10 mouse cellular contexts compared by ENCODE assay signal in genomic region chr6:124746654-124747632, GRCm38 (mm10). TPM values are rescaled to one million over a fixed set of nuclear protein-coding genes. Genes with fewer than 3 reads are reported as not detected.
A peak's percentile ranks its signal among the peaks of the same experiment; 100 is the strongest.
DNase-seq lines count a peak whose midpoint lies in the region; ATAC-seq lines count a peak whose summit lies in the region.
"Had no signal": no experiment of that assay in that cellular context is flagged by ENCODE, and none has a peak within 500 bp of the region (broad histone marks: within the 10 kb centered on the region; RNA-seq: fewer than 3 reads in every experiment).

No protein-coding gene starts in this region.

- WGBS in heart, embryonic 14.5 days: 87% methylated on average over 7 of the region's 7 CpGs
- 89% methylated on average over 7 of the region's 7 CpGs for WGBS in hindbrain, embryonic 13.5 days
- WGBS in midbrain, embryonic 13.5 days: 90% methylated on average over 7 of the region's 7 CpGs

- no peak for ATAC-seq in heart, embryonic 14.5 days (ENCODE audit: insufficient number of reproducible peaks, insufficient read depth, low FRiP score, low read depth)
- ATAC-seq in hindbrain, embryonic 13.5 days (ENCODE audit: low FRiP score): no peak
- ATAC-seq in midbrain, embryonic 13.5 days: peak; percentile 3; the same call in 1 of the 2 replicates

- H3K9ac ChIP-seq in heart, embryonic 14.5 days (ENCODE audit: low read length): peak overlapping the region; percentile 93
- H3K9ac ChIP-seq in hindbrain, embryonic 13.5 days: peak overlapping the region; percentile 82
- peak overlapping the region; percentile 80; the same call in 1 of the 2 replicates for H3K9ac ChIP-seq in midbrain, embryonic 13.5 days (replicated peaks)

- H3K9me3 ChIP-seq in heart, embryonic 14.5 days (ENCODE audit: control insufficient read depth, low read length): no peaks in the 10 kb centered on the region
- no peaks in the 10 kb centered on the region for H3K9me3 ChIP-seq in hindbrain, embryonic 13.5 days
- H3K9me3 ChIP-seq in midbrain, embryonic 13.5 days: no peaks in the 10 kb centered on the region

- peak overlapping the region; percentile 98 for H3K4me2 ChIP-seq in heart, embryonic 14.5 days (ENCODE audit: low read length)
- peak overlapping the region; percentile 91 for H3K4me2 ChIP-seq in hindbrain, embryonic 13.5 days
- H3K4me2 ChIP-seq in midbrain, embryonic 13.5 days (replicated peaks): peak overlapping the region; percentile 97

- DNase-seq in heart, postnatal 25 days (ENCODE audit: low spot score): no peak
- peak; percentile 67 for DNase-seq in cerebellum, adult 9-11 months
- no peak for DNase-seq in yolk sac, embryonic 10.5 days (ENCODE audit: low spot score)
- DNase-seq in layer of hippocampus, postnatal 36 days: no peak
- DNase-seq in ovary, postnatal 10 days (ENCODE audit: low spot score): no peak

- no peak overlapping the region for H3K27ac ChIP-seq in heart, embryonic 14.5 days (replicated peaks in 1 of 2; ENCODE audit: control insufficient read depth in 1 of 2, insufficient read depth in 1 of 2, low read depth in 2 of 2, low read length in 2 of 2)
- H3K27ac ChIP-seq in hindbrain, embryonic 13.5 days: peak overlapping the region; percentile 92
- H3K27ac ChIP-seq in midbrain, embryonic 13.5 days: peak overlapping the region; percentile 93

- H3K36me3 ChIP-seq in heart, embryonic 14.5 days (ENCODE audit: control insufficient read depth, insufficient read depth, low read length): peaks cover 70% of the 10 kb centered on the region
- peaks cover 67% of the 10 kb centered on the region for H3K36me3 ChIP-seq in hindbrain, embryonic 13.5 days
- H3K36me3 ChIP-seq in midbrain, embryonic 13.5 days: peaks cover 59% of the 10 kb centered on the region

- peaks cover 7 to 18% of the 10 kb centered on the region in 2 experiments; a peak in 3 of 4 replicates for H3K4me1 ChIP-seq in heart, embryonic 14.5 days (ENCODE audit: control insufficient read depth in 2 of 2, insufficient read depth in 2 of 2, low read length in 2 of 2)
- H3K4me1 ChIP-seq in hindbrain, embryonic 13.5 days (replicated peaks): peaks cover 27% of the 10 kb centered on the region
- peaks cover 24% of the 10 kb centered on the region for H3K4me1 ChIP-seq in midbrain, embryonic 13.5 days (replicated peaks)

- H3K27me3 ChIP-seq in heart, embryonic 14.5 days (ENCODE audit: control insufficient read depth, insufficient read depth, low read length): no peaks in the 10 kb centered on the region
- no peaks in the 10 kb centered on the region for H3K27me3 ChIP-seq in hindbrain, embryonic 13.5 days
- H3K27me3 ChIP-seq in midbrain, embryonic 13.5 days: no peaks in the 10 kb centered on the region

- intact Hi-C loops in heart, postnatal 25 days (cut with DNase I): no loop called here

- H3K4me3 ChIP-seq in heart, embryonic 14.5 days (ENCODE audit: control insufficient read depth in 1 of 2, insufficient read depth in 1 of 2, low read depth in 1 of 2, low read length in 2 of 2): peak overlapping the region in 1 of 2 experiments; percentile 58; a peak in 1 of 4 replicates
- 0 out of 2 replicates have a peak overlapping the region, but pooled peaks have one; percentile 46 for H3K4me3 ChIP-seq in hindbrain, embryonic 13.5 days
- peak overlapping the region; percentile 50 for H3K4me3 ChIP-seq in midbrain, embryonic 13.5 days (replicated peaks)

RNA-seq across cellular contexts. Expression of gene Grcc10, which starts 5.8 kb away (rescaled TPM):
- polyA plus RNA-seq in heart, embryonic 14.5 days (2014; fragmentation: Nextera tagmentation; extraction: Ambion mirVana): 449 and 503 TPM in 2 replicates
- total RNA-seq in heart, postnatal 25 days (2021): 100 to 1,000 TPM; 274 to 277 TPM
- polyA plus RNA-seq in hindbrain, embryonic 13.5 days (2015; fragmentation: Nextera tagmentation; extraction: Ambion mirVana): 670 and 677 TPM in 2 replicates
- 710 and 725 TPM in 2 replicates for polyA plus RNA-seq in midbrain, embryonic 13.5 days (2015; fragmentation: Nextera tagmentation; extraction: Ambion mirVana)
- total RNA-seq in layer of hippocampus, postnatal 36 days (2021): 100 to 1,000 TPM; 337 to 366 TPM

RNA-seq across cellular contexts. Expression of gene Ptpn6, which starts 8.4 kb away (rescaled TPM):
- 4.9 and 8.6 TPM in 2 replicates for polyA plus RNA-seq in heart, embryonic 14.5 days (2014; fragmentation: Nextera tagmentation; extraction: Ambion mirVana)
- 1 to 10 TPM; 4.7 TPM for total RNA-seq in heart, postnatal 25 days (2021)
- 5.0 and 5.9 TPM in 2 replicates for polyA plus RNA-seq in hindbrain, embryonic 13.5 days (2015; fragmentation: Nextera tagmentation; extraction: Ambion mirVana)
- 3.4 and 4.1 TPM in 2 replicates for polyA plus RNA-seq in midbrain, embryonic 13.5 days (2015; fragmentation: Nextera tagmentation; extraction: Ambion mirVana)
- total RNA-seq in layer of hippocampus, postnatal 36 days (2021): 1 to 10 TPM; 2.9 to 3.0 TPM

RNA-seq across cellular contexts. Expression of gene Gm45234, which starts 8.9 kb away (rescaled TPM):
- polyA plus RNA-seq in heart, embryonic 14.5 days (2014; fragmentation: Nextera tagmentation; extraction: Ambion mirVana): not detected in 2 replicates
- 1 to 10 TPM in 1 of 2 experiments, not detected in 1; 3.8 TPM for total RNA-seq in heart, postnatal 25 days (2021)
- polyA plus RNA-seq in hindbrain, embryonic 13.5 days (2015; fragmentation: Nextera tagmentation; extraction: Ambion mirVana): not detected in 2 replicates
- polyA plus RNA-seq in midbrain, embryonic 13.5 days (2015; fragmentation: Nextera tagmentation; extraction: Ambion mirVana): not detected in 2 replicates
- total RNA-seq in layer of hippocampus, postnatal 36 days (2021): not detected
- total RNA-seq: common myeloid progenitor, adult 5-6 weeks; layer of hippocampus, postnatal 10 days had no signal

RNA-seq across cellular contexts. Expression of gene Atn1, which starts 9.4 kb away (rescaled TPM):
- polyA plus RNA-seq in heart, embryonic 14.5 days (2014; fragmentation: Nextera tagmentation; extraction: Ambion mirVana): 6.2 and 9.3 TPM in 2 replicates
- total RNA-seq in heart, postnatal 25 days (2021): 10 to 100 TPM; 37.0 to 39.7 TPM
- 21.6 and 22.7 TPM in 2 replicates for polyA plus RNA-seq in hindbrain, embryonic 13.5 days (2015; fragmentation: Nextera tagmentation; extraction: Ambion mirVana)
- polyA plus RNA-seq in midbrain, embryonic 13.5 days (2015; fragmentation: Nextera tagmentation; extraction: Ambion mirVana): 21.5 and 25.4 TPM in 2 replicates
- total RNA-seq in layer of hippocampus, postnatal 36 days (2021): 100 to 1,000 TPM; 139 to 170 TPM

RNA-seq across cellular contexts. Expression of gene Eno2, which starts 22.5 kb away (rescaled TPM):
- polyA plus RNA-seq in heart, embryonic 14.5 days (2014; fragmentation: Nextera tagmentation; extraction: Ambion mirVana): 4.2 TPM in 2 replicates
- total RNA-seq in heart, postnatal 25 days (2021): 1 to 10 TPM; 1.9 to 3.3 TPM
- 53.2 and 58.7 TPM in 2 replicates for polyA plus RNA-seq in hindbrain, embryonic 13.5 days (2015; fragmentation: Nextera tagmentation; extraction: Ambion mirVana)
- 27.5 and 29.7 TPM in 2 replicates for polyA plus RNA-seq in midbrain, embryonic 13.5 days (2015; fragmentation: Nextera tagmentation; extraction: Ambion mirVana)
- total RNA-seq in layer of hippocampus, postnatal 36 days (2021): 1,000 to 10,000 TPM in 1 of 2 experiments, 100 to 1,000 TPM in 1; 956 to 1,045 TPM

Comparison
In these comparisons a context has a peak if more than half of its experiments do, and no peak if none do; other contexts are left out.
1. H3K27ac ChIP-seq: peak in hindbrain, embryonic 13.5 days (single experiment) and midbrain, embryonic 13.5 days (single experiment); none in heart, embryonic 14.5 days (0 of 2).
2. Peak in every context shown above with its lines, with median percentiles within 50 percentile points of each other: H3K4me2 ChIP-seq and H3K9ac ChIP-seq.